Mouse (Mus musculus) CH12.LX (cell line): ENCODE results near the gene Ccser1.

Experiments used
- CHD2 ChIP-seq: IDR thresholded peaks from 2 replicates; pipeline ENCODE4 v1.6.1; 2011; ENCODE audit warnings: low read length, improper control_type of control experiment
- CTCF ChIP-seq, 2 experiments: IDR thresholded peaks in 1 of 2; conservative IDR thresholded peaks in 1 of 2; 2 replicates each; pipeline ENCODE4 v1.5.1; 2011 to 2012; ENCODE audit warnings: low read depth in 2 of 2, low read length in 2 of 2, improper control_type of control experiment in 1 of 2, inconsistent platforms in 1 of 2, mild to moderate bottlenecking in 1 of 2, moderate library complexity in 1 of 2
- EP300 ChIP-seq: IDR thresholded peaks from 2 replicates; pipeline ENCODE4 v1.6.1; 2011; ENCODE audit warnings: low read length, improper control_type of control experiment
- HCFC1 ChIP-seq: IDR thresholded peaks from 2 replicates; pipeline ENCODE4 v1.6.1; 2012; ENCODE audit warnings: low read depth, mild to moderate bottlenecking, inconsistent platforms, low read length, improper control_type of control experiment
- ZKSCAN1 ChIP-seq: IDR thresholded peaks from 2 replicates; pipeline ENCODE4 v1.6.1; 2012; ENCODE audit warnings: low read depth, inconsistent platforms, low read length, improper control_type of control experiment, borderline replicate concordance

DNA sequence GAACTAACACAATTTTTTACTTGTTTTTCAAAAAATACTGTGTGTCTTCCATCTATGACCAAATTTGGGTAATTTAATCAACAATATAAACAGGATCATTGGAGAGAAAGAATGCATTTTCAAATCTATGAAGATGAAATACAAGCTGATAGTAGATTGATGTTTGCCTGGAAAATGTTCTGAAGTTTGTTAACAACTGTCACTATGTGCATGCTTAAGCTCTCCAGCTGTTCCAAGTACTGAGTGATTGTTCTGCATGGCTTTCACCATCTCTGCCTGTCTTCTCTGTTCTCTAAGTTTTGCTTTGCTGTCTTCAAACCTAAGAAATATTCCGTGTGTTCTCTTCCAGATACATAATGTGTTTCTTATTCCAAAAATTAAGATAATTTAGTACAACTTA, 751.5 kb downstream of the Ccser1 start:
- no peak for TF ChIP-seq CTCF (conservative IDR thresholded peaks at IDR 0.05 in 1 of 2, IDR thresholded peaks at IDR 0.05 in 1 of 2; ENCODE audit: low read depth in 2 of 2, low read length in 2 of 2)
- TF ChIP-seq EP300, result no peak
- no peak for TF ChIP-seq CHD2
- TF ChIP-seq HCFC1, result no peak
- TF ChIP-seq ZKSCAN1, result no peak
